Mouse (Mus musculus) lung, embryonic 14.5 days (tissue): ENCODE results near the gene Hprt. TPM values are rescaled to one million over a fixed set of nuclear protein-coding genes. Genes with fewer than 3 reads are reported as not detected.
"Not testable (repeated sequence)": the region's sequence is repeated elsewhere in the genome, so short reads cannot be mapped to it uniquely, and the experiment has no call there.

Experiments used
- ATAC-seq: fragments of 200-750 bp; cut with Nextera tagmentation; 2 replicates; pipeline ENCODE4 v1.8.0; 2017; ENCODE audit warnings: mild to moderate bottlenecking, moderate TSS enrichment, moderate library complexity; ENCODE audit not compliant: insufficient read depth
- DNase-seq: peaks from one replicate; pipeline ENCODE4 v3.0.0-alpha.2; 2015
- H3K27ac ChIP-seq: fragments of 300-500 bp; sonication (generic); 2 replicates; pipeline ENCODE4 v1.5.1; 2014; ENCODE audit warnings: low read depth, mild to moderate bottlenecking, moderate library complexity
- H3K27me3 ChIP-seq: fragments of 300-500 bp; sonication (generic); 2 replicates; pipeline ENCODE4 v1.6.1; 2014; ENCODE audit warnings: low read length, control low read depth; ENCODE audit not compliant: insufficient read depth
- H3K36me3 ChIP-seq: fragments of 300-500 bp; sonication (generic); 2 replicates; pipeline ENCODE4 v1.6.1; 2014; ENCODE audit warnings: control low read depth; ENCODE audit not compliant: insufficient read depth
- H3K4me1 ChIP-seq: fragments of 300-500 bp; sonication (generic); 2 replicates; pipeline ENCODE4 v1.6.1; 2014; ENCODE audit warnings: antibody characterized with exemption, control low read depth; ENCODE audit not compliant: insufficient read depth
- H3K4me2 ChIP-seq: fragments of 300-500 bp; sonication (generic); 2 replicates; pipeline ENCODE4 v1.6.1; 2014; ENCODE audit warnings: mild to moderate bottlenecking
- H3K4me3 ChIP-seq: fragments of 300-500 bp; sonication (generic); 2 replicates; pipeline ENCODE4 v1.5.1; 2014; ENCODE audit warnings: low read depth, low read length
- H3K9ac ChIP-seq: fragments of 300-500 bp; sonication (generic); 2 replicates; pipeline ENCODE4 v1.6.1; 2014
- H3K9me3 ChIP-seq: fragments of 300-500 bp; sonication (generic); 2 replicates; pipeline ENCODE4 v1.6.1; 2016; ENCODE audit warnings: low read depth, low read length, control low read depth
- CTCF ChIP-seq: IDR thresholded peaks from 2 replicates; pipeline ENCODE4 v1.5.1; 2016; ENCODE audit warnings: antibody characterized with exemption, low read depth
- WGBS: fragments of 180-500 bp; shearing (Covaris S2); extraction: QIAGEN DNeasy Blood & Tissue Kit; methylation state at CpG from one replicate; pipeline ENCODE4 v1.1.7; 2014; 5-methylcytosine and 5-hydroxymethylcytosine counted together
- polyA plus RNA-seq: library from polyadenylated mRNA; unstranded; fragments of >200 nt; fragmentation: Nextera tagmentation; extraction: Ambion mirVana; gene quantifications from 2 replicates; pipeline ENCODE4 v1.2.1, GENCODE M21; 2014

Hprt gene
- polyA plus RNA-seq, 1 experiment from 2014 or later: 157 TPM

GRCm38 (mm10) chrX:52971211-52972006, 16.5 kb upstream of the Hprt start:
- WGBS: 30% methylated on average over 3 of the region's 3 CpGs
- ATAC-seq: peak; percentile 69
- no peak overlapping the region for H3K9ac ChIP-seq
- no peaks in the 10 kb centered on the region for H3K4me1 ChIP-seq
- H3K9me3 ChIP-seq: no peaks in the 10 kb centered on the region
- no peaks in the 10 kb centered on the region for H3K36me3 ChIP-seq
- no peak overlapping the region for H3K4me3 ChIP-seq
- TF ChIP-seq CTCF: no peak
- peak; percentile 15 for DNase-seq
- H3K27me3 ChIP-seq: no peaks in the 10 kb centered on the region
- no peak overlapping the region for H3K4me2 ChIP-seq
- no peak overlapping the region for H3K27ac ChIP-seq

- no peak for TF ChIP-seq CTCF
- WGBS: 76% methylated on average over 1 of the region's 1 CpGs
- H3K4me3 ChIP-seq: no peak overlapping the region
These were observed 15.8 kb upstream of the Hprt start for GRCm38 (mm10) chrX:52972129-52972528.

GRCm38 (mm10) chrX:52972680-52973079, 15.3 kb upstream of the Hprt start:
- ATAC-seq (no peak), DNase-seq (no peak)
- H3K27me3 ChIP-seq: no peaks in the 10 kb centered on the region
- H3K4me1 ChIP-seq: no peaks in the 10 kb centered on the region
- H3K27ac ChIP-seq: no peak overlapping the region
- no peak overlapping the region for H3K4me3 ChIP-seq
- no peaks in the 10 kb centered on the region for H3K36me3 ChIP-seq
- 95% methylated on average over 1 of the region's 1 CpGs for WGBS
- no peak for TF ChIP-seq CTCF
- H3K9ac ChIP-seq: no peak overlapping the region
- H3K9me3 ChIP-seq: no peaks in the 10 kb centered on the region
- H3K4me2 ChIP-seq: no peak overlapping the region

More at GRCm38 (mm10) chrX:52972129-52972528, 15.8 kb upstream of the Hprt start:
- Histone ChIP-seq H3K36me3 (no peaks in the 10 kb centered on the region), H3K27ac (no peak overlapping the region), H3K4me2 (no peak overlapping the region), H3K4me1 (no peaks in the 10 kb centered on the region), H3K9me3 (no peaks in the 10 kb centered on the region), H3K27me3 (no peaks in the 10 kb centered on the region), H3K9ac (no peak overlapping the region)
- DNase-seq (no peak), ATAC-seq (no peak)

- no peak for TF ChIP-seq CTCF
- DNase-seq (no peak), ATAC-seq (no peak)
- no peaks in the 10 kb centered on the region for H3K27me3 ChIP-seq
- H3K36me3 ChIP-seq: no peaks in the 10 kb centered on the region
- no peaks in the 10 kb centered on the region for H3K9me3 ChIP-seq
- no peak overlapping the region for H3K9ac ChIP-seq
- WGBS: 29% methylated on average over 1 of the region's 1 CpGs
- H3K27ac ChIP-seq: no peak overlapping the region
- H3K4me3 ChIP-seq: no peak overlapping the region
- H3K4me1 ChIP-seq: no peaks in the 10 kb centered on the region
- no peak overlapping the region for H3K4me2 ChIP-seq
These were observed 9.4 kb upstream of the Hprt start for GRCm38 (mm10) chrX:52978576-52978975.

- no peak for ATAC-seq
- no peaks in the 10 kb centered on the region for H3K27me3 ChIP-seq
- H3K4me2 ChIP-seq: no peak overlapping the region
- no peak overlapping the region for H3K4me3 ChIP-seq
- H3K9ac ChIP-seq: no peak overlapping the region
- H3K36me3 ChIP-seq: no peaks in the 10 kb centered on the region
- no peaks in the 10 kb centered on the region for H3K9me3 ChIP-seq
- no peaks in the 10 kb centered on the region for H3K4me1 ChIP-seq
- no peak for DNase-seq
- no peak for TF ChIP-seq CTCF
- H3K27ac ChIP-seq: no peak overlapping the region
- 59% methylated on average over 3 of the region's 3 CpGs for WGBS
These were observed 6.6 kb upstream of the Hprt start for GRCm38 (mm10) chrX:52981378-52981777.

- not testable (repeated sequence) for DNase-seq, ATAC-seq, H3K4me2 ChIP-seq, H3K4me3 ChIP-seq, H3K9ac ChIP-seq, H3K9me3 ChIP-seq, H3K36me3 ChIP-seq, H3K27me3 ChIP-seq, H3K27ac ChIP-seq, H3K4me1 ChIP-seq
- 76% methylated on average over 5 of the region's 5 CpGs for WGBS
These were observed 6.8 kb downstream of the Hprt start for GRCm38 (mm10) chrX:52994726-52995125.

GRCm38 (mm10) chrX:53004887-53005286, 16.9 kb downstream of the Hprt start:
- not testable (repeated sequence) for H3K4me1 ChIP-seq, H3K4me2 ChIP-seq, H3K4me3 ChIP-seq, H3K27ac ChIP-seq, H3K27me3 ChIP-seq, H3K9ac ChIP-seq, ATAC-seq, H3K9me3 ChIP-seq
- peaks cover 22% of the 10 kb centered on the region for H3K36me3 ChIP-seq
- peak; percentile 17 for DNase-seq
- 58% methylated on average over 4 of the region's 4 CpGs for WGBS
- TF ChIP-seq CTCF: 0 out of 2 replicates have a peak, but pooled peaks have one; percentile 9
